Mouse (Mus musculus): Measurements from ENCODE around the gene Meig1. TPM values are rescaled to one million over a fixed set of nuclear protein-coding genes. Genes with fewer than 3 reads are reported as not detected.

Gene Meig1
- 1 to 10 TPM; 1.4 to 2.8 TPM for total RNA-seq (2023)

GRCm38 (mm10) chr2:3422548-3422947 lies at the start of gene Meig1:
Gene Meig1 (minus strand): TSS chr2:3422648.

DNA sequence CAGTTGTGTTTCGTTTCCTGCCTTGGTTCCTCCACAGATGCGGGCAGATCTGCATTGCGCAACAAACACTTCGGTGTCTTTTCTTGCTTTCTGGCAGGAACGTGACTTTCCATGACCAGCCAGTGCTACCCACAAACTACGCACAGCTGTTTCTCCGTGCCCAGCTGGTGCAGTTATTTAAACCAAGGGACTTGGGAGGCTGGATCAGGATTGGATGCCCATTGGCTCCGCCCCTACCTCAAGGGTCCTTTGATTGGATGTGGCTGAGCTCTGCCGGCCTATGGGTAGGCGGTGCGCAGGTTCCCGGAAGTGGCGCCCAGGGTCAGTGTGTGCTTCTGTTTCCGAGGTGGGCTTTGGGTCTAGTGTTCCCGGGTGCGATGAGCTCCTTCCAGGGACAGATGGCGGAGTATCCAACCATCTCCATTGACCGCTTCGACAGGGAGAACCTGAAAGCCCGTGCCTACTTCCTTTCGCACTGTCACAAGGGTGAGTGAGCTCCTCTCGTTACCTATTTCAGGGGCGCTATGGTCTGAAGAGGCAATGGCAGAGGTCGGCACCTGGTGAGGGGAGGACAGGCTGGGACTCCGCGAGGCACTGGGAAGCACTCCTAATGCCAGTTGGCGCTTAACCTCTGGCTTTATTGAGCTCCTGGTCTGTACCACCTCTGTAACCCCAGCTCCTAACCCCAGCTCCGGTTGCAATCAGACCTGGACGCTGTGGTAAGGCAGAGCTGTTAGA lies 1.6 kb upstream of the Meig1 start, which contains the start of gene Dclre1c:
Dclre1c (plus strand) TSS at position 291 of the 738 bp plus-strand sequence.

GRCm38 (mm10) chr2:3397110-3397509 lies 25.3 kb downstream of the Meig1 start, which contains the start of gene Olah:
Gene Olah (minus strand): TSS chr2:3397210.

Other genes with a start within 250 kb of the Meig1 start
- 10 to 100 TPM; 28.4 to 33.9 TPM for gene Nmt2, start 138.4 kb downstream of the Meig1 start, total RNA-seq (2023)
- 1 to 10 TPM; 3.3 to 4.8 TPM for gene Rpp38, start 90.0 kb downstream of the Meig1 start, total RNA-seq (2023)
- not detected for gene Acbd7, start 86.5 kb downstream of the Meig1 start, total RNA-seq (2023)
- not detected for gene Olah, start 25.4 kb downstream of the Meig1 start, total RNA-seq (2023)
- gene Dclre1c, start 1.5 kb upstream of the Meig1 start, total RNA-seq (2023) = 10 to 100 TPM; 54.9 to 58.9 TPM
- 1 to 10 TPM; 1.6 to 2.1 TPM for gene Suv39h2, start 52.4 kb upstream of the Meig1 start, total RNA-seq (2023)
- gene Gm45902, start 90.1 kb upstream of the Meig1 start, total RNA-seq (2023) = 10 to 100 TPM; 31.9 to 32.1 TPM
- 100 to 1,000 TPM; 144 to 146 TPM for gene Hspa14, start 90.2 kb upstream of the Meig1 start, total RNA-seq (2023)
- 1 to 10 TPM in 1 of 2 experiments, under 1 TPM in 1; 0.17 to 1.4 TPM for gene Cdnf, start 90.4 kb upstream of the Meig1 start, total RNA-seq (2023)
- 100 to 1,000 TPM; 223 to 287 TPM for gene Fam107b, start 147.8 kb upstream of the Meig1 start, total RNA-seq (2023)